Mouse (Mus musculus): Measurements from ENCODE around the gene Trmo.

The Trmo gene

GRCm38 (mm10) chr4:46339026-46339425 lies 50.2 kb downstream of the Trmo start:
- DNase-seq (ENCODE audit: low spot score) = no peak

- DNase-seq (ENCODE audit: low spot score) = no peak
These were observed 51.2 kb downstream of the Trmo start for GRCm38 (mm10) chr4:46337990-46338389.

GRCm38 (mm10) chr4:46335846-46336245 lies 53.4 kb downstream of the Trmo start:
- DNase-seq (ENCODE audit: low spot score) = no peak

GRCm38 (mm10) chr4:46328906-46329305 lies 60.3 kb downstream of the Trmo start:
- DNase-seq (ENCODE audit: low spot score) = no peak
